Mouse (Mus musculus): ENCODE results near the gene Coq10b.

Coq10b gene

DNA sequence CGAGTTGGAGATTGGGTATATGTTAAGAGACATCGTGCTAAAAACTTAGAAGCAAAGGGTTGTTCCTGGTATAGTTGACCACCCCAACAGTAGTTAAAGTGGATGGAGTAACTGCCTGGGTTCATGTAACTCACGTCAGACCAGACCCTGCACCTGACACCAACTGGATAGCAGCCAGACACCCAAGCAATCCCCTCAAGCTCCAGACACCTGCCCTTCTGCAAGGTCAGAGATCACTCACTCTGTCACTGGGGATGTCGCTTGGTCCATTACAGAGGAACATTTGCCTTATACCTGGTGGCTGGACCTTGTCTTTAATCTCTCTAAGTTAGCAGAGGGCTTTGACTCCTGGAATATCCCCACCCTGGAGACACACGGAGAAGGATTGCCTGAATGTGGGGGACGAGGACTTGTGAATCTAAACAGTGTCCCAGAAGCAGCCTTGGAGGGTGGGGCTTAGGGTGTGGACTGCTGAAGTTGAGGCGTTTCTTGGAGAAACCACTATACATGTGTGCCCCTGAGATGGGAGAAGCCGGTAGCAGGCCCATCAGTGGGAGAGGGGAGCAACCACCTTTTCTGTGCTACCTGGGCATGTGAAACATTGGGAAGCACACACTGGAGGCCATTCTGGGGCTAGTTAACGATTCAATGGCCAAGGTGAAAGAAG is 54.5 kb downstream of the Coq10b start:
- no peak for DNase-seq (ENCODE audit: low spot score in 2 of 2)

DNA sequence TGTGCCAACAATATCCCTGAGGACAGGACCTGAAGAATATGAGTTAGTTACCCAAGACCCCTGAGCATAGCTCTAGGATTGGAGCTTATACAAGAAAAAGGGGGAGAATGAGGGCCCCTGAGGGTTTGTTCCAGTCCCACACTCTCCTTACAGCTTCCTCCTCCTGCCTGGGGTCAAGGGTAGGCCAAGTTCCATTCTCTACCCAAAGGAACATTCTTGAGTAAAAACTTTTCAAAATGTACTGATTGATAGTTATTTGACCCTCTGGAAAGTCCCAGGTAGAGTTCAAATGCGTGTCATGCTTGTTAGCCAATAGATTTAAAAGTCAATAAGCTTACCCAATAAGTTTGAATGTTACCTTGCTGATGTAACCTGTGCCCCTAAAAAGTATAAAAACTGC is 55.1 kb downstream of the Coq10b start:
- no peak for DNase-seq (ENCODE audit: low spot score in 2 of 2)

DNA sequence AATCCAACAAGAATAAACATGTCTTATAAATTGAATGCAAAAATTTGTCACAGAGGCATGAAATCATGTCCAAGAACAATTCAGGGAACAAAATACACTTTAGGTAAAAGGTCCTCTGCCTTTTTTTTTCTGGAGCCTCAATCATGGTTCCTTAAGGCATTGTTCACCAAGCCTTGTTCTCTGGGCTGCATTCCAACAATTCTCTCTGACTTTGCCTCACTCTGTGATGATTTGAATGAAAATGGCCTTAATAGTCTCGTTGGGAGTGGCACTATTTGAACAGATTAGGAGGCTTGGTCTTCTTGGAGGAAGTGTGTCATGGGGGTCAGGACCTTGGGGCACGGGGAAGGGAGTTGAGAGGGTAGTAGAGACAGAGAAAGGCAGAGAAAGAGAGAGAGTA is 55.9 kb downstream of the Coq10b start:
- no peak for DNase-seq (ENCODE audit: low spot score in 2 of 2)

DNA sequence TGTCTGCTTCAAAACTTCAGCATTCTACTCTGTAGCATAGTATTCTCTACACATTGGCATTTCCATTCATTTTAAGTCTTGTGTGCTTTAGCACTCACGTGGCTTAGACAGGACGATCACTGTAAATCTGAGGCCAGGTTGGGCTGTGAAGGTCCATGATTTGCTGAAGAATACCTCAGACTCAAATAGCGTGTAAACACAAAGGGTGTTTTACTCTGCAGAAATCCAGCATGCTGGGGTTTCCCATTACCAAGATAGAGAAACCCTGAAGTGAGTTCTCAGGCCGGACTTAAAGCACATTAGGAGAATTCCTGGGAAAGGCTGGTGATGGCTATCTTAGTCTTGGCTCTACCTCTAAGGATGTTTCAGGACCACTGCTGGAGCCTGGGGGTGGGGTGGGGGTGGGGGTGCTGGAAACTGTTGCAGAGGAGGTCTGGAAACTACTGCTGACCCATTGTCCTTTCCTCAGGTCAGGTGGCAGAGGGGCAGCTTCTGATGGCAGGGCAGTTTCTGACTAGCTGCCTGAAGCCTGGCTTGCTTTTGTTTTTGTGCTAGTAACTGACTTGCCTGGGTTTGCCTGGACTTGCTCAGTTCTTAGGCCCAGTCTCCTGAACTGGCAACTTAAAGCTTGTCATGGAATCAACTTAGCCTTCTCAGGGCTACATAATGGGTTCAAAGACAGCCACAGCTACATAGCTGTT is 56.6 kb downstream of the Coq10b start:
- DNase-seq (ENCODE audit: low spot score in 2 of 2) = no peak
